Mouse (Mus musculus) T-helper 1 cell (primary cell): Measurements from ENCODE around the gene Fas.

Experiments
- in situ Hi-C: fragments of 300-600 bp; cut with MboI, MseI; formaldehyde crosslinking; loops from one replicate; pipeline ENCODE4 v1.15.1; 2025; ENCODE audit warnings: high pct_unique_total_duplicates

Fas gene

GRCm38 (mm10) chr19:34283614-34284013 lies 6.9 kb upstream of the Fas start:
- in situ Hi-C loops, result no loop called here

GRCm38 (mm10) chr19:34284383-34284782 lies 6.1 kb upstream of the Fas start:
- in situ Hi-C loops, result no loop called here

- in situ Hi-C loops, result no loop called here
These were observed 5.6 kb upstream of the Fas start for GRCm38 (mm10) chr19:34284826-34285225.

- in situ Hi-C loops, result no loop called here
These were observed 3.2 kb upstream of the Fas start for GRCm38 (mm10) chr19:34287221-34287620.

- in situ Hi-C loops, result no loop called here
These were observed 2.6 kb upstream of the Fas start for GRCm38 (mm10) chr19:34287656-34288415.

- in situ Hi-C loops, result no loop called here
These were observed 1.8 kb upstream of the Fas start for GRCm38 (mm10) chr19:34288696-34289095.

- in situ Hi-C loops, result no loop called here
These were observed 441 bp downstream of the Fas start for GRCm38 (mm10) chr19:34290872-34291341.

- in situ Hi-C loops, result no loop called here
These were observed 913 bp downstream of the Fas start for GRCm38 (mm10) chr19:34291379-34291778.

GRCm38 (mm10) chr19:34291956-34292355 lies 1.5 kb downstream of the Fas start:
- in situ Hi-C loops, result no loop called here

- in situ Hi-C loops, result no loop called here
These were observed 2.2 kb downstream of the Fas start for GRCm38 (mm10) chr19:34292701-34293100.

GRCm38 (mm10) chr19:34293376-34293947 lies 3.0 kb downstream of the Fas start:
- in situ Hi-C loops, result no loop called here

GRCm38 (mm10) chr19:34295442-34295841 lies 5.0 kb downstream of the Fas start:
- in situ Hi-C loops, result no loop called here

GRCm38 (mm10) chr19:34298531-34298930 lies 8.1 kb downstream of the Fas start:
- in situ Hi-C loops, result no loop called here

- in situ Hi-C loops, result no loop called here
These were observed 8.8 kb downstream of the Fas start for GRCm38 (mm10) chr19:34299229-34299628.

GRCm38 (mm10) chr19:34300430-34300829 lies 10.0 kb downstream of the Fas start:
- in situ Hi-C loops, result loop anchor here (10.0 kb wide), 1 partner anchor 56 kb away; no protein-coding TSS in a partner anchor

GRCm38 (mm10) chr19:34304917-34305316 lies 14.5 kb downstream of the Fas start:
- in situ Hi-C loops, result loop anchor here (10.0 kb wide), 1 partner anchor 60 kb away; no protein-coding TSS in a partner anchor

GRCm38 (mm10) chr19:34306794-34307193 lies 16.3 kb downstream of the Fas start:
- in situ Hi-C loops, result loop anchor here (10.0 kb wide), 1 partner anchor 62 kb away; no protein-coding TSS in a partner anchor

GRCm38 (mm10) chr19:34312151-34312728 lies 21.8 kb downstream of the Fas start:
- in situ Hi-C loops, result no loop called here

GRCm38 (mm10) chr19:34328051-34328450 lies 37.6 kb downstream of the Fas start:
- in situ Hi-C loops, result no loop called here

GRCm38 (mm10) chr19:34334300-34334699 lies 43.8 kb downstream of the Fas start:
- in situ Hi-C loops, result loop anchor here (5.0 to 10.0 kb wide), 3 partner anchors 87 to 321 kb away; no protein-coding TSS in a partner anchor

GRCm38 (mm10) chr19:34344702-34345101 lies 54.2 kb downstream of the Fas start:
- in situ Hi-C loops, result no loop called here

- in situ Hi-C loops, result no loop called here
These were observed 55.3 kb downstream of the Fas start for GRCm38 (mm10) chr19:34345616-34346267.
